Mouse (Mus musculus) urinary bladder, postnatal 36 days (tissue): ENCODE measurements around the gene Chml.

ENCODE experiments used
- DNase-seq, 2 experiments: peaks; one replicate each; pipeline ENCODE4 v3.0.0; 2022; ENCODE audit warnings: low spot score in 2 of 2, mixed read lengths in 1 of 2

The Chml gene

DNA sequence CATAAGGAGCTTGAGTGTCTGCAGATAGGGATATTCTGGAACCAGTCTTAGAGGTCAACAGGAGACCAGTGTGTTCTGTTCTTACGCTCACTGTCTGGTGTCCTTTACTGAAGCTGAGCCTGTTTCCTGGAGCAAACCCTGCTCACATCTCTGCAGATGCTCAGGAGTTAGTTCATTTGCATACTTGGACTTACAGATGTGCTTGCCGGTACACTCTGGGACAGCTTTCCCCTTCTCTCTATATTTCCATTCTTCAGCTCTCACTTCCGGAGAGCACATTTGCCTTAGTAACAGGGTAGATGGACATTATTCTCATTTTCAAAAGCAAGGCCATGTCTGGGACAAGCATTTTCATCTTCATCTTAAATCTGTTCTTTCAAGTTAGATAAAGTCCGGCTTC lies 44.1 kb downstream of the Chml start:
- no peak for DNase-seq

- no peak for DNase-seq
These were observed 45.7 kb downstream of the Chml start for GRCm38 (mm10) chr1:175646952-175647351.

DNA sequence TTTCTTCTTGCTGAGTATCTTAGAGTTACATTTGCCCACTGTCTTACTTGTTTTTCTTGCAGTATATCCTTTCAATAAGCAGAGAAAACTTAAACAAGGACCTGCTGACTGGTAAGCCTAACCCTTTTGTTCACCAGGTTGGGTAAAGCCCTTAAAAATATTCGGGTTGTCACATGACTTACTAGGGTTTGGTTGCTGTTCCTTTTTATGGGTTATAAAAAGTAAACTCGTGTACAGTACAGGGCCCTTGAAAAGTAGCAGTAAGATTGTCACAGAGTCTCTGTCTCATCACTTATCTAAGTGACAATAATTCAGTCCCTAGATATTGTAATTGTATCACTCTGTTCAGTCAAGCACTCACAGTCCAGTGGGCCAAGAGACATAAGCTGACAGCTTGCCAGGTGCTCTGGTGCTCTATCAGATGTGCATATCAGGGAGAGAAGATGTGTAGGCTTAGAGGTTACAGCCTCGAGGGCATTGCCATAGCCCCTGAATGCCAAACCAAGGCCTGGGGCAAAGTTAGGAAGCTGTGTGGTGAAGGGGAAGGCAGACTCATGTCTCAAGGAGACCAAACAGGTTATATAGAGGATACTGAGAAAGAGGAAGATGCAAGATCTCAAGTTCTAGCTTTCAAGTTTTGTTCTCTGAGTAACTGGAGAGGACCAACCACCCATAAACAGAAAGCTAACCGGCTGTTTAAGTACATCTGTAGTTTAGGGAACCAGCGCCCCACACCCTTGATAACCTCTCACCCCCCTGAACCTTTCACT lies 49.0 kb downstream of the Chml start:
- DNase-seq = no peak

DNA sequence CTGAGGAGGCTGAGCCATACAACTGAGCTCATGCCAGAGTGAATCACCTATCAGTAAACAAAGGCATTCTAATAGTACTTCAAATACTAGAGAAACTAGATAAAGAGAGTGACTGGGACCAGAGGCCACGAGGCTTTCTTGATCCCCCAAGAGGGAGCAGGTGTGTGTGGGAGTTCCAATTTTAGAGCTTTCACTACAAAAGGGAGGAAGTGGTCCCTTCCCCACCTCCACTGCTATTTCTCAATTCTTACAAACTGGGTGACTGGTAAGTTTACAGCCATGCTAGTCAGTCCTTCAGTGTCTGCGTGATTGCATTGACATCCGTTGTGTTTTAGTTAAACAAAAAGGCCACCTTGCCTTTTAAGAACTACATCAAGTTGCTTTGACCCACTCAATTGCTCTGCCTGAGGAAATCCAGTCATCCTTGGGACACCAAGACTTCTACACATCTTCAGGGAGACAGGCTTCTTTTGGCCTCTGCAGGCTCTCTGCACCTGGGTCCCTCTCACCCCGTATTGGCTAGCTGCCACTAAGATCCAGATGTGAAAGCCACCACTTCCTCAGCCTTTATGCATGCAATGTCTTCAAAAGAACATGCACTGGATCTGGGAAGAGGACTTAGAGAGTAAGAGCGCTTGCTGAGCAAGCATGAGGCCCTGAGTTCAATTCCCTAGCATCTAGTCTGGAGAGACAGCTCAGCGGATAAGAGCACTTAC lies 52.1 kb downstream of the Chml start:
- DNase-seq = no peak

DNA sequence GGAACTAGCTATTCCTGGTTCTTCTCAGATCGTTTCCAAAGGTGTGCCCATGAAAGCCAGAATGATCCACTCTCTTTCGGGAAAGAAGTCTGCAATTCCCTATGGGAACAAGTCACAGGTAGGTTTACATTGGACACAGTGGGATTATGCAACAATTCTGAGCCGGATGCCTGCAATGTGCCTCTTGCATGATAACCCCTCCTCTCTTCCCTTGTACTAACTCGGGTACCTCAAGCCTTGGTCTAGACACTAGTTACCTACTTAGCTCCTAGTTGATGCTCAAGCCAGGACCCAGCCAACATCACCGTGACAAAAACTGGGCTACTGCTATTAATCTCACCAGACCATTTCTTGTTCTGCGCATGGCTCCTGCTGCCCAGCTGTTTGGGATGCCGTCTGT lies 53.6 kb downstream of the Chml start:
- DNase-seq = no peak

DNA sequence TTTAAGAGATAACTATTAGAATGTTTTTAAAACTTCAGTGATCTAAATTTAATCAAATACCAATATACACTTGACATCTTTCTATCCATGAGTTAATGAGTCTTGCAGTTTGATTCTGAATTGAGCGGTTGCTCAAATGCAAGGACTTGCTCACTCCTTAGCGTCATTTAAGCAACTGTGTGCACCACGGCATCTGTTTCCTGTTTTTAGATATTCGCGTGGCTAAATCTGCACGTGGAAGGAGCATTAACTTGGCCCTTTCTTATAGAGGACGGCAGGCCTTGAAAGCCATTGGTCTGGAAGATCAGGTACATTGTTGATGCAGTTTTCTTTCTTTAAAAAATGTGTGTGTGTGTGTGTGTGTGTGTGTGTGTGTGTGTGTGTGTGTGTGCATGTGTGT lies 55.0 kb downstream of the Chml start:
- DNase-seq = no peak

DNA sequence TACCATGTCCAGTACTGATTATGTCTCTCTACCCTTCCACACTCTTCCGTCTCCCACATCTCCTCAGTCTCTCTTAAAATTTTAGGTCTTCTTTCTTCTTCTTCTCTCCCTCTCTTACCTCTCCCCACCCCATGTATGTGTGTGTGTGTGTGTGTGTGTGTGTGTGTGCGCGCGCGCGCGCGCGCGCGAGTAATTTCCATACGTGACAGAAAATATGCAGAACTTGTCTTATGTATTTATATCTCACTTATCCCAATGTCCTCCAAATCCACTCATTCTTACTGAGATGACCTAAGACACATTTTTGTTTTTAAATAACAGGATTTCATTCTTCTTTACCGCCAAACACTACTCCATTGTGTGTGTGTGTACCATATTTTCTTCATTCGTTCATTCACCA lies 60.2 kb downstream of the Chml start:
- DNase-seq = no peak
